Comparison of ENCODE assay signal across 8 mouse cellular contexts in the genomic region with DNA sequence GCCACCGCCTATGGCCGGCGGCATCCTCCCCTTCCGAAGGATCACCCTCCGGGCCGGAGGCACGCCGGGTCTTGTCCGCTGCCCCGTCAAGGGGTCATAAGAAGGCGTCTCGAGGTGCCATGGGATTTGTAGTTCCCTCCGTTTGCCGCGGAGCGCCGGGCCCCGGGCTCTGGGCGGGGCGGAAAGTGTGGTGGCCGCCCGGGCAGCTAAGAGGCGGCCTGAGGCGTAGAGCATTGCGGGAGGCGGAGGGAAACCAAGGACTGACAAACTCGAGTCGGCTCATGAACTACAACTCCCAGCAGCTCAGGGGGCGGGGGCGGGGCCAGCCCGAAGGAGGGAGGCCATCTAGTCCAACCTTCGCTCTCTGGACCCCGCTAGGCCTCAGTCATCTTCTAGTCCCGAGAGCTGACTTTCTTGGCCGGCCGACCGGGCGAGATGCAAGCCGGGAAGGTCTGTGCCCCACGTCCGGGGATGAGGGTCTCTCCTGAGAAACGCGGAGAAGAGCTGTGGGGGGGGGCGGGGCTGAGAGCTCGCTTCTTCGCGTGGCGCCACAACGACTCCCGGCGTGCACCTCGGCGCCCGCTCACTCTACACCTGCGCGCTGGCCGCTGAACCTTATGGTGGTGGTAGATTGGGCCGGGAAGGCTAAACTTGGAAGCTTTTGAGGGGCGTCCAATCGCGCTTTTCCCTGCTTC. TPM values are rescaled to one million over a fixed set of nuclear protein-coding genes. Genes with fewer than 3 reads are reported as not detected.
DNase-seq lines count a peak whose midpoint lies in the region; ATAC-seq and TF ChIP-seq lines count a peak whose summit lies in the region.

A gene (minus strand): TSS at position 574 of the 695 bp plus-strand sequence.

- peak within 1 kb of the TSS; percentile 85 for H3K9ac ChIP-seq in embryonic facial prominence, embryonic 13.5 days
- peak within 1 kb of the TSS; percentile 54 for H3K9ac ChIP-seq in limb, embryonic 12.5 days (replicated peaks)
- peak within 1 kb of the TSS; percentile 89 for H3K9ac ChIP-seq in midbrain, embryonic 15.5 days

- H3K9me3 ChIP-seq in embryonic facial prominence, embryonic 13.5 days = no peaks in the 10 kb centered on the region
- H3K9me3 ChIP-seq in limb, embryonic 12.5 days = peaks cover 3% of the 10 kb centered on the region; the same call in 1 of the 2 replicates
- H3K9me3 ChIP-seq in midbrain, embryonic 15.5 days = 0 out of 2 replicates have a peak, but pooled peaks cover under 1% of the 10 kb centered on the region

- under 1% methylated on average over 61 of the region's 61 CpGs for WGBS in embryonic facial prominence, embryonic 13.5 days
- WGBS in kidney, adult 2 months = under 1% methylated on average over 61 of the region's 61 CpGs
- under 1% methylated on average over 60 of the region's 61 CpGs for WGBS in limb, embryonic 12.5 days
- under 1% methylated on average over 61 of the region's 61 CpGs for WGBS in midbrain, embryonic 15.5 days
- under 1% methylated on average over 61 of the region's 61 CpGs for WGBS in spleen, adult 2 months

- peak; percentile 99 for DNase-seq in 3134 (ENCODE audit: extremely low read depth, insufficient read length, low spot score)
- DNase-seq in adrenal gland, postnatal 36 days = peak; percentile 95 to 96
- peak; percentile 92 to 98 for DNase-seq in heart, adult 18-20 months
- DNase-seq in kidney, adult 2 months = peak; percentile 98
- DNase-seq in spleen, adult 2 months (ENCODE audit: low read depth in 1 of 2, low spot score in 2 of 2) = peak; percentile 85 to 89

- TF ChIP-seq CTCF in kidney, adult 2 months (conservative IDR thresholded peaks at IDR 0.05; ENCODE audit: insufficient read depth, insufficient read length, low read depth, low read length) = no peak
- TF ChIP-seq CTCF in spleen, adult 2 months (IDR thresholded peaks at IDR 0.05; ENCODE audit: extremely low read depth, insufficient read depth, insufficient read length, insufficient replicate concordance) = no peak

- H3K27me3 ChIP-seq in embryonic facial prominence, embryonic 13.5 days = no peaks in the 10 kb centered on the region
- no peaks in the 10 kb centered on the region for H3K27me3 ChIP-seq in kidney, adult 2 months (replicated peaks; ENCODE audit: control insufficient read depth, insufficient read depth, low read length)
- no peaks in the 10 kb centered on the region for H3K27me3 ChIP-seq in limb, embryonic 12.5 days
- H3K27me3 ChIP-seq in midbrain, embryonic 15.5 days (replicated peaks) = no peaks in the 10 kb centered on the region
- H3K27me3 ChIP-seq in spleen, adult 2 months (ENCODE audit: control insufficient read depth, insufficient read depth, low read length) = no peaks in the 10 kb centered on the region

- peak within 1 kb of the TSS; percentile 91 for H3K4me3 ChIP-seq in embryonic facial prominence, embryonic 13.5 days
- peak within 1 kb of the TSS; percentile 91 for H3K4me3 ChIP-seq in kidney, adult 2 months (ENCODE audit: insufficient read depth, low read depth, low read length)
- peak within 1 kb of the TSS; percentile 82 for H3K4me3 ChIP-seq in limb, embryonic 12.5 days (replicated peaks)
- H3K4me3 ChIP-seq in midbrain, embryonic 15.5 days = peak within 1 kb of the TSS; percentile 98
- H3K4me3 ChIP-seq in spleen, adult 2 months (ENCODE audit: extremely low read depth, insufficient read depth, insufficient read length) = peak within 1 kb of the TSS; percentile 91

- H3K27ac ChIP-seq in embryonic facial prominence, embryonic 13.5 days = peak within 1 kb of the TSS; percentile 96
- H3K27ac ChIP-seq in kidney, adult 2 months (ENCODE audit: insufficient read depth, low read depth, low read length) = peak within 1 kb of the TSS; percentile 93
- H3K27ac ChIP-seq in limb, embryonic 12.5 days = peak within 1 kb of the TSS; percentile 97
- peak within 1 kb of the TSS; percentile 100 for H3K27ac ChIP-seq in midbrain, embryonic 15.5 days
- peak within 1 kb of the TSS; percentile 84 for H3K27ac ChIP-seq in spleen, adult 2 months (ENCODE audit: insufficient read depth, low read length)

- ATAC-seq in embryonic facial prominence, embryonic 13.5 days (ENCODE audit: insufficient number of reproducible peaks, insufficient read depth, low FRiP score, low TSS enrichment, low read depth) = peak; percentile 97
- ATAC-seq in limb, embryonic 12.5 days (ENCODE audit: insufficient number of reproducible peaks, insufficient read depth, low FRiP score, low TSS enrichment, low read depth) = peak; percentile 97
- peak; percentile 97 for ATAC-seq in midbrain, embryonic 15.5 days (replicated peaks)

- TF ChIP-seq POLR2A in kidney, adult 2 months (IDR thresholded peaks at IDR 0.05; ENCODE audit: low read depth, low read length) = no peak
- TF ChIP-seq POLR2A in spleen, adult 2 months (IDR thresholded peaks at IDR 0.05; ENCODE audit: low read depth, low read length) = peak; percentile 31; the same call in 1 of the 2 replicates

- peak within 1 kb of the TSS; percentile 66 for H3K4me2 ChIP-seq in embryonic facial prominence, embryonic 13.5 days
- H3K4me2 ChIP-seq in limb, embryonic 12.5 days = peak within 1 kb of the TSS; percentile 73
- peak within 1 kb of the TSS; percentile 70 for H3K4me2 ChIP-seq in midbrain, embryonic 15.5 days

- peaks cover 15% of the 10 kb centered on the region for H3K4me1 ChIP-seq in embryonic facial prominence, embryonic 13.5 days
- H3K4me1 ChIP-seq in kidney, adult 2 months (ENCODE audit: control insufficient read depth, insufficient read depth, low read length) = no peaks in the 10 kb centered on the region
- H3K4me1 ChIP-seq in limb, embryonic 12.5 days (replicated peaks) = peaks cover 15% of the 10 kb centered on the region
- H3K4me1 ChIP-seq in midbrain, embryonic 15.5 days = peaks cover 17% of the 10 kb centered on the region
- H3K4me1 ChIP-seq in spleen, adult 2 months (ENCODE audit: control insufficient read depth, insufficient read depth, insufficient read length) = no peaks in the 10 kb centered on the region; the same call in 1 of the 2 replicates

- H3K36me3 ChIP-seq in embryonic facial prominence, embryonic 13.5 days = peaks cover 8% of the 10 kb centered on the region
- H3K36me3 ChIP-seq in kidney, adult 2 months (ENCODE audit: control insufficient read depth, insufficient read depth, low read length) = no peaks in the 10 kb centered on the region
- peaks cover 8% of the 10 kb centered on the region; the same call in 1 of the 2 replicates for H3K36me3 ChIP-seq in limb, embryonic 12.5 days
- no peaks in the 10 kb centered on the region for H3K36me3 ChIP-seq in midbrain, embryonic 15.5 days (replicated peaks)
- H3K36me3 ChIP-seq in spleen, adult 2 months (ENCODE audit: control insufficient read depth, insufficient read depth, low read length) = no peaks in the 10 kb centered on the region

RNA-seq across cellular contexts. Expression of the gene that starts here (rescaled TPM):
- 10 to 100 TPM; 14.0 to 15.6 TPM for total RNA-seq in adrenal gland, postnatal 36 days (2021)
- 14.3 and 14.4 TPM in 2 replicates for polyA plus RNA-seq in embryonic facial prominence, embryonic 13.5 days (2015; fragmentation: Nextera tagmentation; extraction: Ambion mirVana)
- total RNA-seq in heart, adult 18-20 months (2021) = 1 to 10 TPM; 8.5 to 9.4 TPM
- polyA plus RNA-seq in kidney, adult 2 months (2012; rRNA removed) = 15.9 and 20.9 TPM in 2 replicates
- 16.4 and 17.2 TPM in 2 replicates for polyA plus RNA-seq in limb, embryonic 12.5 days (2016; fragmentation: Nextera tagmentation; extraction: Ambion mirVana)
- 15.8 and 17.1 TPM in 2 replicates for polyA plus RNA-seq in midbrain, embryonic 15.5 days (2015; fragmentation: Nextera tagmentation; extraction: Ambion mirVana)
- 5.2 and 5.9 TPM in 2 replicates for polyA plus RNA-seq in spleen, adult 2 months (2012; rRNA removed)

Comparison
In these comparisons a context has a peak if more than half of its experiments do, and no peak if none do; other contexts are left out.
1. Peak in every context shown above with its lines: DNase-seq, ATAC-seq, H3K4me3 ChIP-seq and H3K27ac ChIP-seq.